Mouse (Mus musculus): Measurements from ENCODE around the gene Emp3. TPM values are rescaled to one million over a fixed set of nuclear protein-coding genes. Genes with fewer than 3 reads are reported as not detected.

Gene Emp3
- polyA plus RNA-seq, 1 experiment from 2014 or later = 55.5 TPM

Other genes with a start within 250 kb of the Emp3 start
- gene Ntn5, start 237.4 kb downstream of the Emp3 start, polyA plus RNA-seq (2015; fragmentation: Nextera tagmentation; extraction: Ambion mirVana) = not detected in 2 replicates
- 0.05 TPM in 1 of 2 replicates, not detected in the other for gene Sec1, start 227.0 kb downstream of the Emp3 start, polyA plus RNA-seq (2015; fragmentation: Nextera tagmentation; extraction: Ambion mirVana)
- gene Car11, start 221.6 kb downstream of the Emp3 start, polyA plus RNA-seq (2015; fragmentation: Nextera tagmentation; extraction: Ambion mirVana) = 0.23 and 0.37 TPM in 2 replicates
- gene Dbp, start 216.3 kb downstream of the Emp3 start, polyA plus RNA-seq (2015; fragmentation: Nextera tagmentation; extraction: Ambion mirVana) = 0.27 and 0.32 TPM in 2 replicates
- gene Rpl18, start 205.9 kb downstream of the Emp3 start, polyA plus RNA-seq (2015; fragmentation: Nextera tagmentation; extraction: Ambion mirVana) = 460 and 502 TPM in 2 replicates
- gene Sphk2, start 203.4 kb downstream of the Emp3 start, polyA plus RNA-seq (2015; fragmentation: Nextera tagmentation; extraction: Ambion mirVana) = 11.0 and 13.9 TPM in 2 replicates
- gene Fam83e, start 200.2 kb downstream of the Emp3 start, polyA plus RNA-seq (2015; fragmentation: Nextera tagmentation; extraction: Ambion mirVana) = 0.16 and 0.30 TPM in 2 replicates
- gene Spaca4, start 195.6 kb downstream of the Emp3 start, polyA plus RNA-seq (2015; fragmentation: Nextera tagmentation; extraction: Ambion mirVana) = not detected in 2 replicates
- not detected in 2 replicates for gene Lmtk3, start 137.7 kb downstream of the Emp3 start, polyA plus RNA-seq (2015; fragmentation: Nextera tagmentation; extraction: Ambion mirVana)
- gene Sult2b1, start 136.7 kb downstream of the Emp3 start, polyA plus RNA-seq (2015; fragmentation: Nextera tagmentation; extraction: Ambion mirVana) = 0.08 and 0.22 TPM in 2 replicates
- 26.0 and 26.5 TPM in 2 replicates for gene Cyth2, start 106.8 kb downstream of the Emp3 start, polyA plus RNA-seq (2015; fragmentation: Nextera tagmentation; extraction: Ambion mirVana)
- 0.14 and 0.15 TPM in 2 replicates for gene Kcnj14, start 96.6 kb downstream of the Emp3 start, polyA plus RNA-seq (2015; fragmentation: Nextera tagmentation; extraction: Ambion mirVana)
- 19.2 and 20.9 TPM in 2 replicates for gene Grwd1, start 90.5 kb downstream of the Emp3 start, polyA plus RNA-seq (2015; fragmentation: Nextera tagmentation; extraction: Ambion mirVana)
- 27.9 and 35.3 TPM in 2 replicates for gene Kdelr1, start 48.6 kb downstream of the Emp3 start, polyA plus RNA-seq (2015; fragmentation: Nextera tagmentation; extraction: Ambion mirVana)
- gene Grin2d, start 43.0 kb downstream of the Emp3 start, polyA plus RNA-seq (2015; fragmentation: Nextera tagmentation; extraction: Ambion mirVana) = 0.04 and 0.05 TPM in 2 replicates
- gene Syngr4, start 24.7 kb downstream of the Emp3 start, polyA plus RNA-seq (2015; fragmentation: Nextera tagmentation; extraction: Ambion mirVana) = 0.71 and 0.95 TPM in 2 replicates
- gene Tmem143, start 24.5 kb downstream of the Emp3 start, polyA plus RNA-seq (2015; fragmentation: Nextera tagmentation; extraction: Ambion mirVana) = 3.5 and 4.3 TPM in 2 replicates
- gene Ccdc114, start 2.7 kb upstream of the Emp3 start, polyA plus RNA-seq (2015; fragmentation: Nextera tagmentation; extraction: Ambion mirVana) = 0.94 and 1.2 TPM in 2 replicates
- gene Abcc6, start 108.9 kb upstream of the Emp3 start, polyA plus RNA-seq (2015; fragmentation: Nextera tagmentation; extraction: Ambion mirVana) = 16.9 and 19.2 TPM in 2 replicates
- gene Nomo1, start 112.3 kb upstream of the Emp3 start, polyA plus RNA-seq (2015; fragmentation: Nextera tagmentation; extraction: Ambion mirVana) = 22.0 and 23.4 TPM in 2 replicates
- 0.06 TPM in 1 of 2 replicates, not detected in the other for gene Kcnj11, start 179.4 kb upstream of the Emp3 start, polyA plus RNA-seq (2015; fragmentation: Nextera tagmentation; extraction: Ambion mirVana)